Mouse (Mus musculus) forebrain, embryonic 11.5 days (tissue): ENCODE results near the gene Krt32. TPM values are rescaled to one million over a fixed set of nuclear protein-coding genes. Genes with fewer than 3 reads are reported as not detected.

Source experiments
- ATAC-seq: fragments of 200-750 bp; cut with Nextera tagmentation; replicated peaks from 2 replicates; pipeline ENCODE4 v1.8.0; 2017; ENCODE audit warnings: moderate TSS enrichment; ENCODE audit not compliant: low FRiP score
- DNase-seq: peaks from one replicate; pipeline ENCODE4 v3.0.0-alpha.2; 2017; ENCODE audit warnings: low spot score
- H3K27ac ChIP-seq: fragments of 300-500 bp; sonication (generic); 2 replicates; pipeline ENCODE4 v1.5.1; 2014; ENCODE audit warnings: low read depth, low read length
- H3K27me3 ChIP-seq: fragments of 300-500 bp; sonication (generic); 2 replicates; pipeline ENCODE4 v1.6.1; 2014; ENCODE audit warnings: mild to moderate bottlenecking, low read length, mixed read lengths; ENCODE audit not compliant: control insufficient read depth, insufficient read depth
- H3K36me3 ChIP-seq: fragments of 300-500 bp; sonication (generic); 2 replicates; pipeline ENCODE4 v1.6.1; 2014; ENCODE audit warnings: mild to moderate bottlenecking, low read length, moderate library complexity, mixed read lengths; ENCODE audit not compliant: control insufficient read depth, insufficient read depth
- H3K4me1 ChIP-seq: fragments of 300-500 bp; sonication (generic); replicated peaks from 2 replicates; pipeline ENCODE4 v1.6.1; 2014; ENCODE audit warnings: low read length, mixed read lengths; ENCODE audit not compliant: control insufficient read depth, insufficient read depth
- H3K4me2 ChIP-seq: fragments of 300-500 bp; sonication (generic); 2 replicates; pipeline ENCODE4 v1.6.1; 2014; ENCODE audit warnings: low read depth, mild to moderate bottlenecking, low read length, moderate library complexity, mixed read lengths; ENCODE audit not compliant: severe bottlenecking
- H3K4me3 ChIP-seq: fragments of 300-500 bp; sonication (generic); 2 replicates; pipeline ENCODE4 v1.5.1; 2014; ENCODE audit warnings: low read depth, low read length
- H3K9ac ChIP-seq: fragments of 300-500 bp; sonication (generic); 2 replicates; pipeline ENCODE4 v1.6.1; 2014; ENCODE audit warnings: low read length
- H3K9me3 ChIP-seq: fragments of 300-500 bp; sonication (generic); 2 replicates; pipeline ENCODE4 v1.6.1; 2016; ENCODE audit warnings: low read length, mixed read lengths; ENCODE audit not compliant: control insufficient read depth
- WGBS: fragments of 180-500 bp; shearing (Covaris S2); extraction: QIAGEN DNeasy Blood & Tissue Kit; methylation state at CpG from one replicate; pipeline ENCODE4 v1.1.7; 2014; 5-methylcytosine and 5-hydroxymethylcytosine counted together
- polyA plus RNA-seq: library from polyadenylated mRNA; unstranded; fragments of >200 nt; fragmentation: Nextera tagmentation; extraction: Ambion mirVana; gene quantifications from 2 replicates; pipeline ENCODE4 v1.2.1, GENCODE M21; 2014

The Krt32 gene
- polyA plus RNA-seq, 1 experiment from 2014 or later, result not detected

DNA sequence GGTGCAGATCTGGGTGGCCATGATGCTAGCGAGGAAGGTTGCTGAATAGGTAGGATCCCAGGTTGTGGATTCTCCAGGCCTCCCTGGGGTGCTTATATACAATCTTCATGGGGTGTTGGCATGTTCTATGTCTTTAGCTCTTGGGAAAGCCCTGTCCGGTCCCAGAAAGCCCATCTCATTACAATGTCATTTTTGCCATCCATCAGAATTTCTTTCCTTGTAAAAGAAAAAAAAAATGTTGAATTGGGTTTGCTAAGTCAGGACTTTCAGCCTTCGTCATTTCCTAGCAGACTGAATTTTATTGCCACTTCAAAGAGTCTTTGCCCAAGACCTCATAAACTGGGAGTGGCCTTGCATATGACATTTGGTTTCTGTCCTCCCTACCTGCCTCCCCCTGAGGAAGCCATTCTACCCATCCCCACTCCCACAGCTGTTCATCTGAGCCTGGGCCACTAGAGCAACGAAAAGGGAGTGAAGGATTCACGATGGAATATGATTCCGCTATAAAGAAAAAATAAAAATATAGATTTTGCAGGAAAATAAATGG lies 17.6 kb upstream of the Krt32 start, which contains the start of gene Krt36:
Krt36 (minus strand) TSS at position 51 of the 547 bp plus-strand sequence.
- Histone ChIP-seq H3K9me3 (no peaks in the 10 kb centered on the region), H3K4me1 (no peaks in the 10 kb centered on the region; the same call in 1 of the 2 replicates), H3K27ac (no peak within 1 kb of the TSS), H3K4me2 (no peak within 1 kb of the TSS), H3K36me3 (no peaks in the 10 kb centered on the region), H3K9ac (no peak within 1 kb of the TSS), H3K27me3 (no peaks in the 10 kb centered on the region), H3K4me3 (no peak within 1 kb of the TSS)
- WGBS, result 89% methylated on average over 6 of the region's 6 CpGs
- DNase-seq, result no peak
- ATAC-seq, result no peak

DNA sequence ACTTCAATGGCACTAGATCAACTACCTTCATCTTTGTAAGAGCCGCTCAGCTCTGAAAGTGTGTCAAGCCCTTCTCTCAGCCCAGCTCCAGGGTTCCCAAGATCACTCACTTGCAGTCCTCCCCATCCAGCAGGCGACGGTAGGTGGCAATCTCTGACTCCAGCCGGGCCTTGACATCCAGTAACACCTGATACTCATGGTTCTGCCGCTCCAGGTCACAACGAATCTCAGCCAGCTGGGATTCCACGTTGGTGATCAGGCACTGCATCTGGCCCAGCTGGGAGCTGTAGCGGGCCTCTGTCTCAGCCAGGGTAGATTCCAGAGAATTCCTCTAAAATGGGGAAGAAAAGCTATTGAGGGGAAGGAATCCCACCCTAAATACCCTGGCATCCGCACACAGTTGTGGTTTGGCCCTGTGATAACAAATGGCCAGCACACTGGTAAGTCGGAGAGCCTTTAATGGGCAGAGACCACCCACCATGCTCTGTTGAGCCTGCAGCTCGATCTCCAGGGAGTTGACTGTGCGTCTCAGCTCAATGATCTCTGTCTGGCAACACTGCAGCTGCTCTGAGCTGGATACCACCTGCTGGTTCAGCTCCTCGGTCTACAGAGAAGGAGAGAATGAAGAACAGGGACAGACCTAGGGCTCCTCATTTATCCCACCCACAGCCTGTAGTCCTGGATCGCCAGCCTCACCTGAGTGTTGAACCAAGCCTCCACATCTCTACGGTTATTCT lies 14.8 kb upstream of the Krt32 start:
- H3K9me3 ChIP-seq, result no peaks in the 10 kb centered on the region
- no peak overlapping the region for H3K9ac ChIP-seq
- DNase-seq (no peak), ATAC-seq (no peak)
- H3K27ac ChIP-seq, result no peak overlapping the region
- no peak overlapping the region for H3K4me3 ChIP-seq
- H3K27me3 ChIP-seq, result no peaks in the 10 kb centered on the region
- H3K4me2 ChIP-seq, result no peak overlapping the region
- no peaks in the 10 kb centered on the region; the same call in 1 of the 2 replicates for H3K4me1 ChIP-seq
- no peaks in the 10 kb centered on the region for H3K36me3 ChIP-seq
- WGBS, result 72% methylated on average over 15 of the region's 15 CpGs

DNA sequence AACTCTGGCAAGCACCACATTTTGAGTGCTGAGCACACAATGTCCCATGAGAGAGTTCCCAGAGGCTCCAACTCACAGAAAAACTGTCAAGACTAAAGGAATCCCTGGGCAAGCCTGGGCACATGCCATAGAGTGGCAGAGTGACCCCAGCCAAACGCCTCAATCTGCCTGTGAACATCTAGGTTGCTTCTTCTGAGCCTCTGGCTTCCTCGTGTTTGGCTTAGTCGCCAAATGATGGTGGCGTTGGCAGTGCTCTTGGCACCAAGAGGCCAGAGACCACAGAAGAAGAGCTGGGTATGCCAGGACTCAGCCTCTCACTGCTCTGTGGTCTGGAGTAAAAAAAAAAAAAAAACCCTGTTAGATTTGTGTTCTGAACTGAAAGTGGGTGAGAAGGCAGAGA lies 12.4 kb upstream of the Krt32 start:
- ATAC-seq (no peak), DNase-seq (no peak)
- Histone ChIP-seq H3K27me3 (no peaks in the 10 kb centered on the region), H3K4me2 (no peak overlapping the region), H3K36me3 (no peaks in the 10 kb centered on the region), H3K27ac (no peak overlapping the region), H3K4me3 (no peak overlapping the region), H3K9me3 (no peaks in the 10 kb centered on the region), H3K9ac (no peak overlapping the region), H3K4me1 (no peaks in the 10 kb centered on the region; the same call in 1 of the 2 replicates)
- WGBS, result 87% methylated on average over 4 of the region's 4 CpGs

DNA sequence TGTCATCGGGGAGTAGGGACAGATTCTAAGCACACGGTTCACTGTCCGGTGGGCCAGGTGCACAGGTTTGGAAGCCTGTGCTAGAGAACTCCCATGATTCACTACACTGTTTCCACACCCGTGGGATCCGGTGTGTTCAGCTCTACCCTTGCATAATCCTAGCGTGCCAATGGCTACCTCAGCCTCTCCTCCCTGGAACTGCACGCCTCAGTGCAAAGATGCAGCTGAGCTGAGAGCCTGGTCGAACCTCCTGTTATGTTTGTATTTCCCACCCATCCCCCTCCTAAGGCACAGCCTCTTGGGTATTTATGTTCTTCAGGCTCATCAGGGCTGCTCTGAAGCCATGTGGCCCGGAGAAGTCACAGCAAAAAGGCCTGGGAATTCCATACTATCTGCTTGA lies 9.8 kb upstream of the Krt32 start:
- no peaks in the 10 kb centered on the region for H3K27me3 ChIP-seq
- H3K36me3 ChIP-seq, result no peaks in the 10 kb centered on the region
- no peak overlapping the region for H3K4me2 ChIP-seq
- H3K4me3 ChIP-seq, result no peak overlapping the region
- ATAC-seq, result no peak
- H3K27ac ChIP-seq, result no peak overlapping the region
- no peaks in the 10 kb centered on the region; the same call in 1 of the 2 replicates for H3K4me1 ChIP-seq
- DNase-seq, result no peak
- WGBS, result 83% methylated on average over 9 of the region's 9 CpGs
- no peak overlapping the region for H3K9ac ChIP-seq
- H3K9me3 ChIP-seq, result no peaks in the 10 kb centered on the region

DNA sequence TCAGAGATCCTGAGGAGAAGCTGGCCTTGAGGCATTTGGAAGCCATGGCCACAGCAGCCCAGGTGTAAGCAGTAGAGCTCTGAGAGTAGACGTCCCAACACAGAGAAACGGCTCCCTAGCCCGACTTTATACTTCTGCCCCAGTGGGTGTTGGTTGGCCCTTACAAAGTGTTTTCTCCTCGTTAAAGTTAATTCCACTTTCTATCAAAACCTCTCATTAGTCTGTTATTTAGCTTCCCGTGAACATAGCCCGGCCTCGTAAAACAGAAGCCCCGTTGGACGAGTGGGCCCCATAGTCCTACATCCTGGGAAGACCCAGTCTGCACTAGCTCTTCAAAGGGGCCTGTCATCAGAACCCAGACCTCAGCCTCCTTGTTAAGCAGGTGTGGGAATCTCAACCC lies 8.1 kb upstream of the Krt32 start, which contains the start of gene Krt35:
Krt35 (minus strand) TSS at position 101 of the 400 bp plus-strand sequence.
- ATAC-seq (no peak), DNase-seq (no peak)
- Histone ChIP-seq H3K4me2 (no peak within 1 kb of the TSS), H3K36me3 (no peaks in the 10 kb centered on the region), H3K27ac (no peak within 1 kb of the TSS), H3K9ac (no peak within 1 kb of the TSS), H3K9me3 (no peaks in the 10 kb centered on the region), H3K4me1 (no peaks in the 10 kb centered on the region), H3K4me3 (no peak within 1 kb of the TSS), H3K27me3 (no peaks in the 10 kb centered on the region)
- 67% methylated on average over 9 of the region's 9 CpGs for WGBS

DNA sequence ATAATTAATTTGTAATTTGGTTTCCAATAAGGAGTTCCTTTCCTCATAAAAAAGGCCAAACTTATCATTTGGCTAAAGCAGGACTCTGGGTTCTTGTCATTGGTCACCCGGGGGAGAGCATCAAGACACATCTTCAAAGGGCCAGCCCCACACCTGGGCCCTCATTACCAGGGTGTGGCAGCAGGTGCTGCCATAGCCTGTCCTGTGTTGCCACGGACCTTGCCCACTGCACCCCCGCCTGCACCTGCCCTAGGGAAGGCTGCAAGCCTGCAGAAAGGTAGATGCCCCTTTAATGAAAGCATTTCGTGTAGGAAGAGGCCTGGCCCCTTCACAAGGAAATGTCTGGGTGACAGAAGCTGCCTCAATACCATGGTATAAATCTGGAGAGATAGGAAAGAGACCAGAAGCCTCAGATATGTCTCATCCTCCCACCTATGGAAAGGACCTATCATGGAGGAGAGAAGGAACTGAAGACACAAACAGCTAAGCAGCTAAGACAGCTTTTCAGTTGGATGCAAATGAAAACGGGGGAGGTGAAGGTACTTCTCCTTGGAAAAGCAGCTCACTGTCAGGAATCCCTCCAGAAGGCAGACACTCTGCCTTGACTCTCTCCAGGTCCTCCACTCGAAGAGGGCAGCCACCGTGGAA lies 476 bp upstream of the Krt32 start:
- Histone ChIP-seq H3K36me3 (no peaks in the 10 kb centered on the region), H3K4me2 (no peak overlapping the region), H3K4me1 (no peaks in the 10 kb centered on the region), H3K9me3 (no peaks in the 10 kb centered on the region), H3K4me3 (no peak overlapping the region), H3K27me3 (no peaks in the 10 kb centered on the region), H3K9ac (no peak overlapping the region), H3K27ac (no peak overlapping the region)
- ATAC-seq, result no peak
- 75% methylated on average over 7 of the region's 7 CpGs for WGBS
- no peak for DNase-seq

DNA sequence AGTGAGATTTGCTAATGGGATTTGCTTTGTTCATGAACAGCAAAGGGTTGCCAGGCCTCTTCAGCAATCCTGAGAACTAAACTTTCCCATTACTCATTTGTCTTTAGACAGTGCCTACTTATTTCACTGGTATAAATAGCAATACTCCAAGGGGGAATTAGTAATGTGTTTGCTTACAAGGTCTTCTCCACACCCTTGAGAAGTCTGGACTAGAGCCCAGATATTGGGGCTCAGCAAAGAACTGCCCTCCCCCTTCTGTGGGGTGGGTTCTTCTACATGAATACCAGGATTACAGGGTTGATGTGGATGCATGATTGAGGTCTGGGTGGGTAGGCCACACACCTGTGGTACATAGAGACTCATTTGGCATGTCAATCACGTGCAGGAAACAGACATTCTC lies 14.2 kb downstream of the Krt32 start:
- WGBS, result 59% methylated on average over 1 of the region's 1 CpGs
- H3K9ac ChIP-seq, result no peak overlapping the region
- H3K27ac ChIP-seq, result no peak overlapping the region
- no peaks in the 10 kb centered on the region for H3K4me1 ChIP-seq
- no peaks in the 10 kb centered on the region for H3K27me3 ChIP-seq
- no peak overlapping the region for H3K4me2 ChIP-seq
- ATAC-seq, result no peak
- H3K36me3 ChIP-seq, result no peaks in the 10 kb centered on the region
- H3K4me3 ChIP-seq, result no peak overlapping the region
- DNase-seq, result no peak
- no peaks in the 10 kb centered on the region for H3K9me3 ChIP-seq

DNA sequence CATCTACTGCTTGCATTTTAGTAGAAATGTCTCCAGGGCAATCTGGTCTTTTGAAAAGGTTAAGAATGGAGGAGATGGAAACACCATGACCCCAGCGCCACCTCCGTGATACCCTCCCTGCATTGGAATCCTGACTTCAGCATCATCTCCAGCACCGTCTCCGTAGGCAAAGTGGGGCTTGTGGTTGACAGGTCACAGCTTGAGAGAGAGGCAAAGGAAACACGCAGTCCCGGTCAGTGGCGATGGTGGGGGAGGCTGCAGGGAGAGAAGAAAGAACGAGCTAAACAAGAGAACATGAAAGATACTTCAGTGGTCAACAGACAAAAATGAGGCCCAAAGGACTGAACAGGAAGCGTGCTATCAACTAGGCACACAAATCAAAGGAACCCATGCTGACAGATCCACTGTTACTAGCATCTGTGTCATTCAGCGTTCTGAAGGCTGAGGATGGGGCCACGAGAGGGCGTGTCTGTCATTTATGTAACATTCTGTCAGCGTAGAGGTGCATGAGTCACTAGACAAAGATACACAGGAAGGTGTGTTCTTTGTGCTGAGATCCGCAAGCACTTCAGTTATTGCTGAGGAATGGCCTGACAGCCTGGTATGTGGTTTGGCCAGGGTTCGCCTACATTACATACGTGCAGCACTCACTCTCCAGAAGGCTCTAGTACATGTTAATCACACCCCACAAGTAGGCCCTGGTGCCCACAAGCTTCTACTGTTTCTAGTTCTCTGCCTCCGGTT lies 20.6 kb downstream of the Krt32 start:
- Histone ChIP-seq H3K27ac (no peak overlapping the region), H3K4me1 (no peaks in the 10 kb centered on the region), H3K27me3 (no peaks in the 10 kb centered on the region), H3K4me2 (no peak overlapping the region), H3K9me3 (no peaks in the 10 kb centered on the region), H3K4me3 (no peak overlapping the region), H3K9ac (no peak overlapping the region), H3K36me3 (no peaks in the 10 kb centered on the region)
- DNase-seq (no peak), ATAC-seq (no peak)
- 92% methylated on average over 17 of the region's 17 CpGs for WGBS
